Mouse (Mus musculus): ENCODE results near the gene Golga1.

DNA sequence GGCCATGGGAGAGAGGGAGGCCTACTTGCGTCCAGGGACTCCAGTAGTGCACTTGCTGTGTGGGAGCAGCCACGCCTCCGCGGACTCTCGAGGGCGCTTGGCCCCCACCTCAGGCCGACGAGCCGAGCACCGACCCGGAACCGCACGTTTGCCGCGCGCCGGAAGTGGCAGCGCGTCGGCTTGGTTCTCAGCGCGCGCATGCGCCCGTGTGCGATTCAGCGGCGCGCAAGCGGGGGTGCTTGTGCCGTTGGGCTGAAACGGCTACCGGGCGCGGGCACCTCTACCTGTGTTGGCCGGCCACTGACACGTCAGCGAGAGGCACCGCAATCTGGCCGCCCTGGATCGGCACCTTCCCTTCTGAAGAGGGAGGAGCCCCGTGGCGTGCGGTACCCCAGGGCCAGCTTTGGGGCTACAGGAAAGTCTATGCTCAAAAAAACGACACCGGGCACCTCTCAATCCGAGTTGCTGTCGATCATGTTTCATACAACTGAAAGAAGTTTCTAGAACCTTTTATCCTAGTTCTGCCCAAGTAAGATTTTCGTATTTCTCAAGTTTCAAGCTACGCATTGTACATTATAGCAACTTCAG, at the start of gene Golga1:
- TF ChIP-seq CTCF (IDR thresholded peaks at IDR 0.05; ENCODE audit: extremely low read depth, insufficient read depth, insufficient read length, insufficient replicate concordance) (no peak), POLR2A (IDR thresholded peaks at IDR 0.05; ENCODE audit: low read depth, low read length) (peak; percentile 89)
